Mouse (Mus musculus) liver, embryonic 15.5 days (tissue): ENCODE measurements around the gene Morc3. TPM values are rescaled to one million over a fixed set of nuclear protein-coding genes. Genes with fewer than 3 reads are reported as not detected.
A peak's percentile ranks its signal among the peaks of the same experiment; 100 is the strongest.

Source experiments
- ATAC-seq: fragments of 200-750 bp; cut with Nextera tagmentation; 2 replicates; pipeline ENCODE4 v1.8.0; 2017; ENCODE audit warnings: moderate number of reproducible peaks, mild to moderate bottlenecking, moderate library complexity; ENCODE audit not compliant: insufficient read depth
- H3K27ac ChIP-seq: fragments of 300-500 bp; sonication (generic); replicated peaks from 2 replicates; pipeline ENCODE4 v1.5.1; 2015; ENCODE audit warnings: mild to moderate bottlenecking, inconsistent platforms
- H3K27me3 ChIP-seq: fragments of 300-500 bp; sonication (generic); 2 replicates; pipeline ENCODE4 v1.6.1; 2015; ENCODE audit warnings: mild to moderate bottlenecking, inconsistent platforms
- H3K36me3 ChIP-seq: fragments of 300-500 bp; sonication (generic); replicated peaks from 2 replicates; pipeline ENCODE4 v1.6.1; 2015; ENCODE audit warnings: moderate library complexity, mild to moderate bottlenecking, inconsistent platforms
- H3K4me1 ChIP-seq: fragments of 300-500 bp; sonication (generic); replicated peaks from 2 replicates; pipeline ENCODE4 v1.6.1; 2015; ENCODE audit warnings: inconsistent platforms
- H3K4me2 ChIP-seq: fragments of 300-500 bp; sonication (generic); 2 replicates; pipeline ENCODE4 v1.6.1; 2015; ENCODE audit warnings: moderate library complexity, mild to moderate bottlenecking, inconsistent platforms
- H3K4me3 ChIP-seq: fragments of 300-500 bp; sonication (generic); replicated peaks from 2 replicates; pipeline ENCODE4 v1.5.1; 2015; ENCODE audit warnings: mild to moderate bottlenecking, inconsistent platforms
- H3K9ac ChIP-seq: fragments of 300-500 bp; sonication (generic); 2 replicates; pipeline ENCODE4 v1.6.1; 2015; ENCODE audit warnings: moderate library complexity, mild to moderate bottlenecking, inconsistent platforms
- H3K9me3 ChIP-seq: fragments of 300-500 bp; sonication (generic); replicated peaks from 2 replicates; pipeline ENCODE4 v1.6.1; 2016; ENCODE audit warnings: inconsistent platforms
- WGBS: fragments of 180-500 bp; shearing (Covaris S2); methylation state at CpG from one replicate; pipeline ENCODE4 v1.1.7; 2015; ENCODE audit warnings: mixed read lengths; ENCODE audit not compliant: insufficient replicate concordance; 5-methylcytosine and 5-hydroxymethylcytosine counted together
- polyA plus RNA-seq: library from polyadenylated mRNA; unstranded; fragments of >200 nt; fragmentation: Nextera tagmentation; extraction: Ambion mirVana; gene quantifications from 2 replicates; pipeline ENCODE4 v1.2.1, GENCODE M21; 2015

Morc3 gene
- polyA plus RNA-seq, result 16.0 and 16.1 TPM in 2 replicates

GRCm38 (mm10) chr16:93831627-93832395 lies at the start of gene Morc3:
Gene Morc3, plus strand, starts transcription at chr16:93832121.
- peak within 1 kb of the TSS; percentile 99 for H3K27ac ChIP-seq
- H3K27me3 ChIP-seq, result 0 out of 2 replicates have a peak, but pooled peaks cover 6% of the 10 kb centered on the region
- H3K9ac ChIP-seq, result peak within 1 kb of the TSS; percentile 98
- H3K4me1 ChIP-seq, result peaks cover 46% of the 10 kb centered on the region
- 12% methylated on average over 55 of the region's 55 CpGs for WGBS
- peak; percentile 95 for ATAC-seq
- H3K9me3 ChIP-seq, result no peaks in the 10 kb centered on the region
- peak within 1 kb of the TSS; percentile 99 for H3K4me3 ChIP-seq
- H3K36me3 ChIP-seq, result 0 out of 2 replicates have a peak, but pooled peaks cover 12% of the 10 kb centered on the region
- peak within 1 kb of the TSS; percentile 92 for H3K4me2 ChIP-seq

- Histone ChIP-seq H3K9ac (no peak overlapping the region), H3K4me2 (no peak overlapping the region), H3K9me3 (0 out of 2 replicates have a peak, but pooled peaks cover 6% of the 10 kb centered on the region), H3K36me3 (peaks cover 39% of the 10 kb centered on the region), H3K27me3 (no peaks in the 10 kb centered on the region), H3K4me3 (no peak overlapping the region), H3K27ac (no peak overlapping the region), H3K4me1 (peaks cover 43% of the 10 kb centered on the region)
- 79% methylated on average over 7 of the region's 7 CpGs for WGBS
- ATAC-seq, result no peak
Observed at GRCm38 (mm10) chr16:93784175-93784574, 47.7 kb upstream of the Morc3 start.

- Histone ChIP-seq H3K9ac (no peak overlapping the region), H3K27ac (no peak overlapping the region), H3K4me3 (no peak overlapping the region), H3K36me3 (peaks cover 27% of the 10 kb centered on the region), H3K4me1 (peaks cover 29% of the 10 kb centered on the region), H3K27me3 (no peaks in the 10 kb centered on the region), H3K4me2 (no peak overlapping the region), H3K9me3 (0 out of 2 replicates have a peak, but pooled peaks cover 6% of the 10 kb centered on the region)
- peak; percentile 40; the same call in 1 of the 2 replicates for ATAC-seq
- WGBS, result 19% methylated on average over 9 of the region's 9 CpGs
Observed at GRCm38 (mm10) chr16:93785805-93786204, 46.1 kb upstream of the Morc3 start.

DNA sequence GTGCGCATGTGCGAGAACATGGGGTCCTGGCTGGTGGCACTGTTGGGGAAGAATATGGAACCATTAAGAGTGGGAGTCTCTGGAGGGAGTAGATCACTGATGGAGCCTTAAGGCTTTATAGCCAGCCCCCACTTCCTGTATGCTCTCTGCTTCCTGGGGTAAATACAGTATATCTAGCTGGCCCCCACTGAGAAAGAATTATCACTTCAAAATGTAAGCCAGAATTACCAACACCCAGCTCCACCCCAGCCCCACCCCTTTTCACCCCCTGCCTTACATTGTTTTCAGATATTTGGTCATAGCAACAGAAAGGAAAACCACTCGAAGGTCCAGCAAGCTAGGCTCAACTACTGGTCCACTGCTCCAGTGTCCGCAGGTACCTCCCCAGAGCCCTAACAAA lies 43.5 kb upstream of the Morc3 start:
- peaks cover 15% of the 10 kb centered on the region for H3K36me3 ChIP-seq
- H3K4me1 ChIP-seq, result peaks cover 19% of the 10 kb centered on the region
- no peaks in the 10 kb centered on the region for H3K27me3 ChIP-seq
- WGBS, result 67% methylated on average over 4 of the region's 4 CpGs
- ATAC-seq, result peak; percentile 65
- no peak overlapping the region for H3K9ac ChIP-seq
- 0 out of 2 replicates have a peak, but pooled peaks cover 6% of the 10 kb centered on the region for H3K9me3 ChIP-seq
- H3K4me3 ChIP-seq, result no peak overlapping the region
- peak overlapping the region; percentile 45; the same call in 1 of the 2 replicates for H3K27ac ChIP-seq
- peak overlapping the region; percentile 15; the same call in 1 of the 2 replicates for H3K4me2 ChIP-seq

DNA sequence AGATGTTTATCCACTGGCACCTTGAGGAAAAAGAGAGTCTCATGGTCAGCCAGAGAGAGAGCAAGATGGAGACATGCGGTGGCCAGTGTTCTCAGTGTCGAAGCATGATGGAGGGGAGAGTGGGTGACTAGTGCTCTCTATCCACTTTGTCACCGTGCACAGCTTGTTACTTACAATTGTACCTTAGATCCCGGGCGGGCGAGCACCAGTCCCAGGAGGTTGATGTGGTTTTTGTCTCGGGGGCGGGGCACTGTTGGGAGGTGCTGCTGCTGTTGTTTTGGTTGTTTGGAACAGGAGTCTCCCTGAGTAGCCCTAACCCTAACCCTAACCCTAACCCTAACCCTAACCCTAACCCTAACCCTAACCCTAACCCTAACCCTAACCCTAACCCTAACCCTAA lies 43.0 kb upstream of the Morc3 start:
- Histone ChIP-seq H3K4me3 (no peak overlapping the region), H3K9ac (no peak overlapping the region), H3K4me1 (peaks cover 19% of the 10 kb centered on the region), H3K27ac (no peak overlapping the region; the same call in 1 of the 2 replicates), H3K27me3 (no peaks in the 10 kb centered on the region), H3K9me3 (0 out of 2 replicates have a peak, but pooled peaks cover 4% of the 10 kb centered on the region), H3K4me2 (no peak overlapping the region), H3K36me3 (peaks cover 12% of the 10 kb centered on the region)
- 0 out of 2 replicates have a peak, but pooled peaks have one; percentile 2 for ATAC-seq
- WGBS, result 73% methylated on average over 8 of the region's 8 CpGs

GRCm38 (mm10) chr16:93789971-93790755 lies 41.8 kb upstream of the Morc3 start:
- 63% methylated on average over 5 of the region's 5 CpGs for WGBS
- H3K36me3 ChIP-seq, result peaks cover 14% of the 10 kb centered on the region; the same call in 1 of the 2 replicates
- no peak overlapping the region for H3K9ac ChIP-seq
- H3K27ac ChIP-seq, result no peak overlapping the region
- no peak overlapping the region for H3K4me2 ChIP-seq
- H3K27me3 ChIP-seq, result no peaks in the 10 kb centered on the region
- peaks cover 19% of the 10 kb centered on the region for H3K4me1 ChIP-seq
- no peak overlapping the region for H3K4me3 ChIP-seq
- ATAC-seq, result no peak
- no peaks in the 10 kb centered on the region for H3K9me3 ChIP-seq

DNA sequence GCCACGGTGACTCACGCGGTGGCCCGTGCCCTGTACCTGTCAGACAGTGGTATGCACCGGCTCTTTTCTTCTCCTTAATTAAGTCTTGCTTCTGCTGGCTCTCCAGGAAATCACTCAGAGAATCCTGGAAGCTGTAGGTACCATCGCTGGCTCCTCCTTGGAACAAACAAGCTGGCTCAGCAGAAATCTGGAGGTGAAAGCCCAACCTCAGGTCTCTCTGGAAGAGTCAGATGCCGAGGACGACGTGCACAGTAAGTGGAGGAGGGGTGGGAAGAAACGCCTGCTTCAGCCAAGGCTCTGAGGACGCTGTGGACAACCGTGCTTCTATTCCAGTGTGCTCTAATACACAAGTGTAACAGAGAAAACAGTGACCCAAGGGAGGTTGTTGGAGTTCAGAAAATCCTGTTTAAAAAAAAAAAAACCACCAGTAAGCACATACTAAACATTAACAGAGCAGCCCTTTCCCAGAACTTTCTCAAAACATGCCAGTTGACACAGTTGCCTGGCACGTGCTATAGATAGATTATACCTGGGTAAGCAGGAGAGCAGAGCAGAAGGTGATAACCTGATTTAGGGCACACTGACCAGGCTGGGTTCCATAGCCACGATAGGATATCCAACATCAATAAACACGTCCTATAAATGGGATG lies 38.8 kb upstream of the Morc3 start:
- H3K27me3 ChIP-seq, result no peaks in the 10 kb centered on the region
- no peaks in the 10 kb centered on the region for H3K9me3 ChIP-seq
- H3K4me3 ChIP-seq, result no peak overlapping the region
- ATAC-seq, result no peak
- no peak overlapping the region for H3K27ac ChIP-seq
- H3K4me2 ChIP-seq, result no peak overlapping the region
- peaks cover 14% of the 10 kb centered on the region; the same call in 1 of the 2 replicates for H3K36me3 ChIP-seq
- 73% methylated on average over 15 of the region's 15 CpGs for WGBS
- H3K9ac ChIP-seq, result no peak overlapping the region
- peaks cover 21% of the 10 kb centered on the region for H3K4me1 ChIP-seq

DNA sequence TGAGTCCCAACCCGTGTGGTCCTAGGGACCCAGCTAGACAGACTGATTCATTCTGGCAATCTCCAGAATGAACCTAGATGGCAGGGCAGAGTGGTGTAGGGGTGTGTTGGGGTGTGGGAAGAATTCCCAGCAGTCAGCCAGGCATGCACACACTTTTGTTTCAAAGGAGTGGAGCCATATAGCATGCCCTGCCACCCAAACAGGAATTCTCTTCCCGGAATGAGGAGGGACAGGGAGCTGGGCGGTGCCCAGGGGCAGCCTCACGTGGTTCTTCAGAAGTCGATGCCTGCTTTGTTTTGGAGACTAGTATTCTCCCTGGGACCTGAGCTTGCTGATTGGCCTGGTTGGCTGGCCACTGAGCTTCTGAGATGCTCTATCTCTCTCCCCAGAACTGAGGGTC lies 37.1 kb upstream of the Morc3 start:
- H3K4me2 ChIP-seq, result no peak overlapping the region
- no peak overlapping the region for H3K9ac ChIP-seq
- H3K4me3 ChIP-seq, result no peak overlapping the region
- no peak for ATAC-seq
- 68% methylated on average over 5 of the region's 5 CpGs for WGBS
- no peaks in the 10 kb centered on the region for H3K9me3 ChIP-seq
- H3K36me3 ChIP-seq, result peaks cover 17% of the 10 kb centered on the region
- no peak overlapping the region for H3K27ac ChIP-seq
- no peaks in the 10 kb centered on the region for H3K27me3 ChIP-seq
- peaks cover 13% of the 10 kb centered on the region; the same call in 1 of the 2 replicates for H3K4me1 ChIP-seq

DNA sequence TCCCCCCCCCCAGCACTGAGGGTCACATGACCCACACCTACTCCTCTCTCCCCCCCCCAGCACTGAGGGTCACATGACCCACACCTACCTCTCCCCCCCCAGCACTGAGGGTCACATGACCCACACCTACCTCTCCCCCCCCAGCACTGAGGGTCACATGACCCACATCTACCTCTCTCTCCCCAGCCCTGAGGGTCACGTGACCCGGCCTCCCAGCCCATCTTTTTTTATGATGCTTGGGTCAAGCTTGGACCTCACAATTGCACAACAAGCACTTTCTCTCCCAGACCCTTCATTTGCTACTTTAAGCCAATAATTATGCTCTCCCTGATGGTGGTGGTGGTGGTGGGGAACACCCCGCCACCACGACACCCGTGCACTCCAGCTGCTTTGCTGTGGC lies 36.5 kb upstream of the Morc3 start:
- H3K4me1 ChIP-seq, result peaks cover 13% of the 10 kb centered on the region; the same call in 1 of the 2 replicates
- peaks cover 22% of the 10 kb centered on the region for H3K36me3 ChIP-seq
- no peaks in the 10 kb centered on the region for H3K27me3 ChIP-seq
- WGBS, result 85% methylated on average over 5 of the region's 5 CpGs
- H3K4me3 ChIP-seq, result no peak overlapping the region
- no peak overlapping the region for H3K4me2 ChIP-seq
- H3K9me3 ChIP-seq, result no peaks in the 10 kb centered on the region
- no peak for ATAC-seq
- no peak overlapping the region for H3K27ac ChIP-seq
- H3K9ac ChIP-seq, result no peak overlapping the region

DNA sequence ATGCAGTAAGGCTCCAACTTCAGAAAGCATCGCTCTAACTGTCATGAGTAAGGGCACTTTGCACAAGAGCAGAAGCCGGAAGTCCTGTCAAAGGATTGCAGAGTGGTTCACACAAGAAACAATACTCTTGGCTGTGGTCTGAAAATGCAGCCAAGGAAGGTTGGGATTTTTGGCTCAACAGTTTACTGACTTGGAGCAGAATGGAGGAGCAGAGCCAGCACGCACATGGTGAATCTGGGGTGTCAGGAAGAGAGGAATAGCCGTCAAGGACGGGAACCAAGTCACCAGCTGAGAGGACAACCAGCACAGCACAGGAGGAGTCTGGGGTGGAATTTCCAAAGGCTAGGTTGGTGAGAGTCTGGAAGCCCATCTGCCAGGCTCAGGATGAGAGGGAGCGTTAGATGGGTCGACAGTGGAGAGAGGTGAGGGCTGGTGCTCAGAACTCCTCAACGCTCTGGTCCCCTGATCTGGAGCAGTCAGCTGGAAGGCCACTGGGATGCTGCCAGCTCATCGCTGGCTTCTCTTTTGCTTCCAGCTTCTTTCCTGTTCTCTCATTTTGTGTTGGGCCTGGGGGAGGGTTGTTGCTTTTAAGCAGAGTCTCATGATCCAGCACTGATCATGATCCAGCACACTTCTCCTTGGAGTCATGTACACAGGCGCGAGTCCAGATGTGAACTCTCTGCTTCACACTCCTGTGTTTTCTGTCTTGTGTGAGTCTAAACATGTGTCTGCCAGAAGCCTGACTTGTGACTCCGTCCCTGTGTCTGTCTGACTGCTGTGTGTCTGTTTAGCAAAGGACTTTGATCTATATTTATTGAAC lies 34.7 kb upstream of the Morc3 start:
- Histone ChIP-seq H3K27ac (no peak overlapping the region), H3K27me3 (no peaks in the 10 kb centered on the region), H3K4me1 (peaks cover 13% of the 10 kb centered on the region; the same call in 1 of the 2 replicates), H3K36me3 (peaks cover 26% of the 10 kb centered on the region), H3K4me2 (no peak overlapping the region), H3K4me3 (no peak overlapping the region), H3K9ac (no peak overlapping the region), H3K9me3 (no peaks in the 10 kb centered on the region)
- ATAC-seq, result no peak; the same call in 1 of the 2 replicates
- WGBS, result 73% methylated on average over 12 of the region's 12 CpGs
